Mouse (Mus musculus) kidney, postnatal 36 days (tissue): ENCODE results near the gene Cdc42bpb.

Experiments used
- DNase-seq, 2 experiments: peaks; one replicate each; pipeline ENCODE4 v3.0.0; 2021 to 2022; ENCODE audit warnings: mixed read lengths in 2 of 2

Gene Cdc42bpb

GRCm38 (mm10) chr12:111377376-111377973 is at the start of gene Cdc42bpb:
Gene Cdc42bpb, minus strand, starts transcription at chr12:111377718.
- DNase-seq = peak; percentile 95 to 98

DNA sequence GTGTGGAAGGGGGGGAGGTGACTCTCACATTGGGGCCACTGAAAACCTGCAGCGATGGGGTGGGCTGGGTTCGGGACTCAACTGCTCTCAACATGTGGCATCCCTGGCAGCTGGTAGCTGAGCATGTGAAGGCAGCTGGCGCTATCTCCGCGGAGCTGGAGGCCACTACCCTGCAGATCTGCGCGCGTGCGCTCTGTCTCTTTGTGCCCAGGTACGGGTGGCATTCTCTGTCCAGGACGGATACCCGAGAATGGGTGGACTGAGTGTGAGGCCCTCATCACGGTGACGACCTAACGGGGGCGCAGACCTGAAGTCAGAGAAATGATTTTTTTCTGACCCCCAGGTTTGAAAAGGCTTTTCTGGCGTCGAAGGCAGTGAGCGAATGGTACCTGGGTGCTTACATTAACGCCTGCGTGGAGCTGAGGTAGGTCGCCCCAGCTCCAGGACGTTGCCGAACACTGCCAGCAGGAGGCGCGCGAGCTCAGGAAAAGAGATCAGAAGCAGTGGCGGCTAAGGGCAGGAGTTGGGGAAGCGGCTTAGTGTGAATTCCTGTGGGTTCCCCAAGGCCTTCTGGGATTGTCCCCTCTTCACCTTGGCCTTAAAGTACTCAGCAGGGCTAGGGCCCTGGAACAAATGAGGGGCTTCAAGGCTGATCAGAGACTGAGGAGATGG is 48.4 kb upstream of the Cdc42bpb start:
- DNase-seq = peak; percentile 91 to 98

DNA sequence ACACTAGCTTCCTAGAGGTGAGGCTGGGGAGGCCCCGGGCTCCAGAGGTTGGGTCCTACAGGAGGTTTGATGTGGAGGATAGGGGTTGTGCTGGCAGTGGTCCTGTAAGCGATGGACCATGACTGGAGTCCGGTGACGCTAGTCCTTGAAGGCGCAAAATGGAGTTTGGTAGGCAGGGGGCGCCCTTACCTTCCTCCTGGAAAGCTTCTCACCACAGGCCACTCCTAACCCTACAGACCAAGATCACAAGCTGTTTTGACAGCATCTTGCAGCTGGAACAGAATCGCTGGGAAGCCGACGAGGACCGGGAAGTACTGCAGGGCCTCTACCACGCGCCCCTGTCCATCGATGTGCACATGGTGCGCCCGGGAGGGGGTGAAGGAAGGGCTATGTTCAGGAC is 47.7 kb upstream of the Cdc42bpb start:
- DNase-seq = peak; percentile 93 to 97

- no peak for DNase-seq
These were observed 47.0 kb upstream of the Cdc42bpb start for GRCm38 (mm10) chr12:111424547-111424946.

- DNase-seq = no peak
These were observed 46.1 kb upstream of the Cdc42bpb start for GRCm38 (mm10) chr12:111423570-111424129.

GRCm38 (mm10) chr12:111422852-111423251 is 45.3 kb upstream of the Cdc42bpb start:
- no peak for DNase-seq

GRCm38 (mm10) chr12:111420946-111421709 is 43.6 kb upstream of the Cdc42bpb start:
- DNase-seq = no peak

- no peak for DNase-seq
These were observed 42.4 kb upstream of the Cdc42bpb start for GRCm38 (mm10) chr12:111419918-111420317.

DNA sequence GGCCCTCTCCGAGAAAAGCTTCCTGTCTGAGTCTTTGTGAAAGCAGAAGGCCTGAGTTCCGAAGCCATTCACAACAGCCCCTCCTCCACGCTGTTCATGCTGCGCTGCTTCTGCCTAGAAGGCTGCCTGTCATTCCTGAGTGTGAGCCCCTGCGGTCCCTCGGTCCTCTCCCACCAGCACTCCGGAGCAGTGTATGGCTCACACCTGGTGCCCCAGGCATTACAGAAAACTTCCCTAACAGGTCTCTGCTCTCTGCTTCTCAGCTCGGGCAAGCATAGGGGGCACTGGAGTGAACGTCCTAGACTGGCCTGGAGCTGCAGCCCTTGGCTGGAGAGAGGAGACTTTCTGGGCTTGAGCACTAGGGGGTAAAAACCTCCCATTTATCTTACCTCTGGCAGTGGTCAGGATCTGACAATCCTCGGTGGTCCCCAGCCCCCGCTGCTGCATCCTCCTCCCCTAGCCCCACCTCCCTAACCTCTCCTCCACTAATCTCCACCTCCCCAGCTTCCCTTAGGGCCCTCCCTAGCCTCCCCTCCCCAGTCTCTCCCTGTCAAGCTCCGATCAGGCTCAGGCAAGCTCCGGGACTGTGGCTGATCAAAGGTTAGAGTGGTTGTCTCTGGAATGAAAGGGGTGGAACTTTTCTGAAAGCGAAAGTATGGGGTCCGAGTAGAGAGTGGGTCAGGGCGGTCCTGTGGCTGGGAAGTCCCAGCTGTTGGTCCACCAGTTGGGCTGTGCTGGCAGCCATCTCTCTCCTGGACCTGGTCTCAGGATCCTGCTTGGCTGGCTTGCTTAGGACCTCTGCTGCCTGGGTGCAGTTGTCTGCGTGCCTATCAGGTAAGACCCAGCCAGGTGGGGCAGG is 39.6 kb upstream of the Cdc42bpb start, which contains the start of gene Exoc3l4:
TSS of gene Exoc3l4 (plus strand) at position 97 of the 859 bp plus-strand sequence.
- DNase-seq = peak; percentile 59 to 61

- peak; percentile 94 to 96 for DNase-seq
These were observed 35.8 kb upstream of the Cdc42bpb start for GRCm38 (mm10) chr12:111413300-111413699.

DNA sequence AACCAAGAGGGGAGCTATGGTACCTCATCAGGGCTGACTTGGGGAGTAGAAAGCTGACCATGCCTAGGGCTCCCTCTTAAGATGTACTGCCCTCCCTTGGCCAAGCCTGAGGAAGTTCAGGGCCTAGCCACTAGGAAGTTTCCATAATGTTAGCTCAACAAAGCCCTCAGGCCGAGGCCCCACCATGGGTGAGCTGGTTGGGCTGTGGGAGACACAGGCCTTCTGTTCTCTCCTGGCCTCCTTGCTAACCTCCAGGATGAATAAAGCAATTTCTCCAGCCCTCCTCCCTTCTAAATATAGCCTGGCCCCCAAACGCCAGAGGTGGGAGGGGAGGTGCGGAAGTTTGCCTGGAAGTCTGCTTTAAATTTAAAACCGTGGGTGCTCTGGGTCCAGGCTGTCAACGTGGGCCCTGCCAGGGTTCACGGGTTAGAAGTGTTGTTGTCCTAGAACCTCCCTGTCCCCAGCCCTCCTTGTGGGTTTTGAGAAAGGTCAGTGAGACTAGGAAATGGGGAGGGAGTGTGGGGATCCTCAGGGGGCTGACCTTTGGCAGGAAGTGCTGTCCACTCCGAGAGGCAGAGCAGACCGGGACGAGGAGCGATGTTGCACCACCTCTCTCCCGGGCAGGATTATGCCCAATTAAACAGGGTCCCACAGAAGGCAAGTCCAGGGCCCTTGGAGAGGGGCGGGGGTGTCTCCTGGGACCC is 35.2 kb upstream of the Cdc42bpb start:
- peak; percentile 54 to 58 for DNase-seq

- DNase-seq = no peak
These were observed 34.3 kb upstream of the Cdc42bpb start for GRCm38 (mm10) chr12:111411631-111412355.

DNA sequence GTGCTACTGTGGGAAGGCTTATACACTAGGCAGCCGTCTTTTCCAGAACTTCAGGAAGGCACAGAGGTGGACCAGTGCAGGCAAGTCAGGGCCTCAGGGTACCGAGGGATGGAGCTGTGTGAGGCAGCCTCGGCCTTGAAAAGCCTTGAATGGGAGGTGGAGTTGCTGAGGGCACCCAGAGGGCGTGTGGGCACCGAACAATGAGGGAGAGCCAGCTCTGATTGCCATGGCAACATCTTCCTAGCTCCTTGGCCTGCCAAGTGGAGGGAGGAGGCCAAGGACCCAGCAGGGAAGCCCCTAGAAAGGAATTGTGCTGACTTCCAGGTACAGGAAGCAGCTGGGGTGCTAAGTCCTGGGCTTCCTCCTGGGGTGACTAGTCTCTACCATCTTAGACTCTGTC is 32.1 kb upstream of the Cdc42bpb start:
- no peak for DNase-seq

DNA sequence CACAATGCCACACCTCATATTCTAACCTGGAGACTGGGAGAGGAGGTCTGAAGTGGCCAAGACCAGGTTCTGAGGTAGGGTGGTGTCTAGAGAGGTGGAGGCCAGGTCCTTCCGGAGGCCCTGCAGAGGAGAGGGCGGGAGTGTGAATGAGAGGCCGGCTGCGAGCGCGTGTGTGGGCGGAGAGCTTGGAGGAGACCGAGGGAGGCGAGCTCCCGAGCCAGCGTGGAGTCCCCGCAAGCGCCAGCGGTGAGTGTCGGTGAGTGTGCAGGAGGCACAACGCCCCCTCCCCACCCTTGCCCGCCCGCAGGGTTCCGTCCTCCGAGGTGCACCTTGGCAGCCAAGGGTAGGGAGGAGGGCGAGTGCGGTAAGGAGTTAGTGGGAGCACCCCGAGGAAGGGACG is 29.1 kb upstream of the Cdc42bpb start, which contains the start of gene Lbhd2:
TSS of gene Lbhd2 (plus strand) at position 188 of the 400 bp plus-strand sequence.
- no peak for DNase-seq

DNA sequence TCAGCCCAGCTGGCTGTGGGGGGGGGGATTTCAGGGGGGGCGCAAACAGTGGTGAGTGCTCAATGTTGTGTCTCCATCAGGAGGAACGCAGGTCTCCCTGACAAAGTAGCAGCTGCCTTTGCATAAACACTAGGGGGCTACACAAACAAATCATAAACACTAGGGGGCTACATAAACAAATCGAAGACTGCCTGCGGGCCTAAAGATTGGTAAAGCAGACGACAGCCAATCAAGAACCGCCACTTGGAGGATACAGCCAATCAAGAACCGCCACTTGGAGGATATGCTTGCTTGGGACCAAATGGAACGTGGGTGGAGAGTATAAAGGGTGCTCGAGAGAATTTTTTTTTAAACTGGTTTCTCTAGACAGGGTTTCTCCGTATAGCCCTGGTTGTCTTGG is 27.4 kb upstream of the Cdc42bpb start:
- no peak for DNase-seq

DNA sequence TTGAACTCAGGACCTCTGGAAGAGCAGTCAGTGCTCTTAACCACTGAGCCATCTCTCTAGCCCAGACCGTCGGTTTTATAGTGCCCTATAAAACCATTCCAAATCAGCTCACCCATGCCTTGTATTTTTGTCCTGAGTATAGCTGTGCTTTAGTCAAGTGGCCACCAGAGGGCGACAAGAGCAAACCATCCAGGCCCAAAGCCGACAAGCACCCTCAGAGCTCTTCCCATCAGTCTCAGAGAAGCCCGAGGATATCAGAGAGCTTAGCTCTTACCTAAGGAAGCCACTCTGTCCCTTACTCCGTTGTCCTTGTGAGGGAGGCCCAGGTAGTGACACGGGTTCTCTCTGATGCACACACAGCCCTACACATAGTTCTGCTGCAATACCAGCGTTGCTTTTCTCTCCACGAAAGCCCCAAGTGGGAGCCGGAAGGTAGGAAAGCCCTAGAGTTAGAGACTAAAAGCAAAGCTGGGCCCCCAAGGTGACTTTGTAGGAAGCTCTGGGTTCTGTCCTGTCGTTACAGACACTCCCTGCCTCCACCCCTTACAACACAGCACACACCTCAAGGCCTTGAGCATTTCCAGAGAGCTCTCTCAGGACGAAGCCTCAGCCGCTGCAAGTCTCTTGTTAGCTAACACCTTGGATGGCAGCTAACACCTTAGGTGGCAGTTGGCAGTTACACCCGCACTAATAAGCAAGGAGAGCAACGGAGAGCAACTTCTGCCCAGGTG is 24.1 kb upstream of the Cdc42bpb start:
- peak; percentile 83 to 90 for DNase-seq

GRCm38 (mm10) chr12:111396997-111397396 is 19.5 kb upstream of the Cdc42bpb start:
- no peak for DNase-seq

DNA sequence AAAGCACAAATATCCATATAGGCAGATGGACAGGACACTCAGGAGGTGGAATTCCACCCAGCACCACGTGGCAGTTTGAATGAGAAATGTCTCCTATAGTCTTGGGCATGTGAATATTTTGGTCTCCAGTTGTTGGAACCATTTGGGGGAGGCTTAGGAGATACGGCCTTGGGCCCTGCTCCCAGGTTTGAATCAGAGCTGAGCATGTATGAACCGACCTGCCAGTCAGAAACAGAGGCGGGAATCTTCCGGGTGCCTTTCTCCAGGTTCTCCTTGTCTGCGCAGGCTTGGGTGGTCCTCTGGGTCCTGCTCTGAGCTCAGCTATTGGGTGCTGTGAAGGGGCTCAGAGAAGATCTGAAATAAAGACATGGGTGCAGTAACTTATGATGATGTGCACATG is 16.5 kb upstream of the Cdc42bpb start:
- no peak for DNase-seq

- no peak for DNase-seq
These were observed 9.6 kb upstream of the Cdc42bpb start for GRCm38 (mm10) chr12:111387146-111387545.

GRCm38 (mm10) chr12:111386642-111387120 is 9.2 kb upstream of the Cdc42bpb start:
- peak; percentile 72 to 89 for DNase-seq
